Mouse (Mus musculus): Measurements from ENCODE around the gene Olfr418.

DNA sequence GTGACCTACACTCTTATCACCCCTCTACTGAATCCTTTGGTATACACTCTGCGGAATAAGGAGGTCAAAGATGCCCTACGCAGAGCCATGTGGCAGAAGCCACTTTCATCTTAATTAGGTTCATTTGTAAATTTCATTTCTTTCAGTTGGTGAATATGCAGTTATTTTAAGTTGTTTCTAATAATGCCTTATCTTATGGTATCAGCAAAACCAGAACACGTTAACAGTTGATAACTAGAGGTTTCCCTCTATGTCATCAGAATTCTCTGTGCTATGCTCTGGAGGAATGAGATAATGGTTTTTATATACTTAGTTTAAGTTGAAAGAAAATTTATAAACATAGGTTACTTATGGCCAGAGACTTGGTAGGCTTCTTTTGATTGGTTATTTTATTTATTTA is 49.3 kb upstream of the Olfr418 start:
- no peak for TF ChIP-seq FLI1 (IDR thresholded peaks at IDR 0.05; ENCODE audit: low read length)
- no peak for TF ChIP-seq GATA1 (IDR thresholded peaks at IDR 0.05; ENCODE audit: borderline replicate concordance, low read length)

All from megakaryocyte, embryonic 14.5 days (primary cell).